Mouse (Mus musculus): ENCODE results near the gene Cd96.
A peak's percentile ranks its signal among the peaks of the same experiment; 100 is the strongest.
"Not testable (repeated sequence)": the region's sequence is repeated elsewhere in the genome, so short reads cannot be mapped to it uniquely, and the experiment has no call there.

The Cd96 gene

DNA sequence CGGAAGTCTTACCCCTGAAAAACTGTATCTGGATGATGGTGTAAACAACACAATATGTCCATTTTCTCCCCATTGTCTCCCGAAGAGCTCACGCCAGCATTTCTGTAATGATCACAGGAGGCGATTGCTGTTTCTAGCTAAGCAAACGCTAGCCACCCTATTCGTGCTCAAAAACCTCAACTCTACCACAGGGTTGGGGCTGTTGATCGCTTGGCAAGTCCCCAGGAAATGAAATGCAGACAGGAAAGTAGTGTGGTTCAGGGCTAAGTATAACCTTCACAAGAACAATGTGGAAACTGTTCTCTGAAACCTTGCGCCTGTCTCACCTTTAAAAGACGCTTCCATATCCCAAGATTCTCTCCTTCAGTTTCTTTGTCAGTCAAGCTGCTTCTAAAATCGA is at the start of gene Cd96:
Gene Cd96, minus strand, starts transcription at position 232 of the 400 bp plus-strand sequence.
- no peak for DNase-seq (ENCODE audit: inconsistent age in 2 of 2, low spot score in 1 of 2)

DNA sequence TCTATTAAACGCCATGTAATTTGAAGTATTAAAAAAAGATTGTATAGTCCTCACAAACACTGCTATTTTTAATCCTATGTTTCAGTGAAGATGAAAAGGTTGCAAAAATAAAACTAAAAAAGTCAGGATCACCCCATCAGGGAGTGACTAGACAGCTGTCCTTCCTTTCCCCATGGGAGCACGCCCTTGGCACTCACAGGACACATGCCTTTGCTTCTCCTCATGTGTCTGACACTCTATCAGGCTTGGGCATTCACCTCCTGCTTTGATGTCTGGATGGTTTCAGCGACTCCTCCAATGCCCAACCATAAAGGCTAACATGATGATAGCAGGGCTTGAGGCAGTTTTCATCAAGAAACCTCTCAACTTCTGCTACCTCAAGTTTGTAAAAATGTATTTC is 46.9 kb upstream of the Cd96 start:
- DNase-seq (ENCODE audit: inconsistent age in 2 of 2, low spot score in 1 of 2): no peak

DNA sequence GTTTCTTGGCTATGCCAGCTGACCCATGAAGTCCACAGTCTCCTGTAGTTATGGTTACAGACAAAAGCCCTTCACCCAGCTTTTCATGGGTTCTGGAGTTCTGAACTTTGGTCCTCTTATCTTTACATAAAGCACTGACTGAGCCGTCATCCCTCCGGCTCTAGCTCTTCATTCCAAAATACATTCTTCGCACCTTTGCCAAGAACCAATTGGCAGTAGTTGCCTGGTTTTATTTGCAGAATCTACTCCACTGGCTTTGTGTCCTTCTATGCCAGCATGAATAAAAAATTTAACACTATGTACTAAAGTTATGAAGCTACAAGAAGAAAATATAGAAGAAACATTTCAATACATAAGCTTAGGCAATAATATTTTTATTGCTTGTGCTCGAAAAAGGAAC is 45.3 kb upstream of the Cd96 start:
- DNase-seq (ENCODE audit: inconsistent age in 2 of 2, low spot score in 1 of 2): no peak

- DNase-seq (ENCODE audit: inconsistent age in 2 of 2, low spot score in 1 of 2): not testable (repeated sequence)
Observed at GRCm38 (mm10) chr16:46154832-46155231, 34.8 kb upstream of the Cd96 start, which contains the start of gene Gm4737. Gm4737 (minus strand) TSS chr16:46155077.

DNA sequence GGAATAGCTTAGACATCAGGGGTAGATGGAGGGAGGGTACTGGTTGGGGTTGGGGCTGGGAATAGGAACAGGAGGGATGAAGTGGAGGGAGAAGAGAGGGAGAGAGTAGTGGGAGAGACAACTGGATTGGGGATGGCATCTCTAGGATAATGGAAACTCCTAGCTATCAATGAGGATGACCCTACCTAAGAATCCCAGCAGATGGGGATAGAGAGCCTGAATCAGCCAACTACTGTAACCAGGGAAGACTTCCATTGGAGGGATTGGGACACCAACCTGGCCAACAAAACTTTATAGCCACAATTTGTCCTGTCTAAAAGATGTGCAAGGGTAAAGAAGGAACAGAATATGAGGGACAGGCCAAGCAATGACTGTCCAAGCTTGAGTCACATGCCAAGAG is 31.1 kb upstream of the Cd96 start:
- DNase-seq (ENCODE audit: inconsistent age in 2 of 2, low spot score in 1 of 2): peak in 1 of 2 experiments; percentile 31

GRCm38 (mm10) chr16:46148661-46149341 is 28.8 kb upstream of the Cd96 start:
- no peak for DNase-seq (ENCODE audit: inconsistent age in 2 of 2, low spot score in 1 of 2)

DNA sequence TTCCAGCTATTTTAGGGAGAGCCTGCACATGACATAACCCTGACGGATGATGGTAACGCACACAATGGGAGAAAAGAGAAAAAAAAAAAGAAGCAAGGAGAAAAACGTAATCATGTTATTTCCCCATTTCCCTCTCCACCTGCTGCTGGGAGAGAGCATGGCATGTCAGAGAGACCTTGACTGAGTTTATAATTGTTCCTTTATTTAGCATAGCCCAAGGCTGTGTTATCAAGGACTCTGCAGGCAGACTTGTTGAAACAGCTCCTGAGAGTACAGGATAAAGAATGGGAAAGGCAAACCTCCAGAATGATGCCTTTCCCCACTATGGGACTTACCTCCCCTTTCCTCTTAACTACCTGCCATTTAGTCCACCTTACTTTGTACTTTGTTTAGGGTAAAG is 26.9 kb upstream of the Cd96 start:
- peak; percentile 7 to 54 for DNase-seq (ENCODE audit: inconsistent age in 2 of 2, low spot score in 1 of 2)

GRCm38 (mm10) chr16:46122238-46122637 is 2.2 kb upstream of the Cd96 start:
- no peak for DNase-seq (ENCODE audit: inconsistent age in 2 of 2, low spot score in 1 of 2)

- peak; percentile 19 to 64 for DNase-seq (ENCODE audit: inconsistent age in 2 of 2, low spot score in 1 of 2)
Observed at GRCm38 (mm10) chr16:46121420-46121819, 1.4 kb upstream of the Cd96 start.

GRCm38 (mm10) chr16:46120607-46121006 is 556 bp upstream of the Cd96 start:
- DNase-seq (ENCODE audit: inconsistent age in 2 of 2, low spot score in 1 of 2): no peak

DNA sequence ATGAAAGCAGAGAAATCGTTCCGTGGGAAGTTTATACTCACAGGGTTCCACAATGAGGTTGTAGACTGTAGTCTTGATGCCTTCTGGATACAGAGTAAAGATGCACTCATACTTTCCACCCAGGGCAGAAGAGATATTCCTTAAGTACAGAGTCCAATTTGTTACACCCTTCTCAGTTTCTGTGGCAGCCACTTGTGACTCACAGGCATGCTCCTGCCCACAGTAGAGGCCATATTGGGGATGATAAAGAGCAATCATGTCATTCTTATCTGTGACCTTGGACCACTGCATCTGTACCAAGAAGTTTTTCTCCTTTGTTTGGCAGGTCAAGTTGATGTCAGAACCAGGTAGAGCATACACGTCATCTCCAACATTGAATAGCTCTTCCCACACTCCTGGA is 2.4 kb downstream of the Cd96 start:
- DNase-seq (ENCODE audit: inconsistent age in 2 of 2, low spot score in 1 of 2): no peak

- no peak for DNase-seq (ENCODE audit: inconsistent age in 2 of 2, low spot score in 1 of 2)
Observed at GRCm38 (mm10) chr16:46114727-46115126, 5.3 kb downstream of the Cd96 start.

DNA sequence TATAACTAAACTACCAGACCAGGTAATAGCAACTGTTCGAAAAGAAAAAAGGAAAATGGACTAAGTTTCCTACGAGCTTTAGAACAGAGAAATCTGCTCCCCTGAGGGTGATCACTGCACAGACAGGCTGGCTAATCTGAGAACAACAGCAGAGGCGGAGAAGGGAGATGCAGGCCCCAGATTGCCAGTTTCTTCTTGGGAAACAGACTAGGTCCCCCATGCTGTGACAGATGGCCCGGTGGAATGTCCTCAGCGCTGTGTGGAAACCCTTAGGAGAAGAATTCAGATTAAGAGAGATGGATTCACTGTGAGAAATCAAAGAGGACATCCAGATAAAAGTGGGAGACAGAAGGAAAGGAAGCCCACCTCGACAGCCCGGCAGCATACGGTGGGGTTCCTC is 10.5 kb downstream of the Cd96 start:
- no peak for DNase-seq (ENCODE audit: inconsistent age in 2 of 2, low spot score in 1 of 2)

- no peak for DNase-seq (ENCODE audit: inconsistent age in 2 of 2, low spot score in 1 of 2)
Observed at GRCm38 (mm10) chr16:46107431-46107830, 12.6 kb downstream of the Cd96 start.

DNA sequence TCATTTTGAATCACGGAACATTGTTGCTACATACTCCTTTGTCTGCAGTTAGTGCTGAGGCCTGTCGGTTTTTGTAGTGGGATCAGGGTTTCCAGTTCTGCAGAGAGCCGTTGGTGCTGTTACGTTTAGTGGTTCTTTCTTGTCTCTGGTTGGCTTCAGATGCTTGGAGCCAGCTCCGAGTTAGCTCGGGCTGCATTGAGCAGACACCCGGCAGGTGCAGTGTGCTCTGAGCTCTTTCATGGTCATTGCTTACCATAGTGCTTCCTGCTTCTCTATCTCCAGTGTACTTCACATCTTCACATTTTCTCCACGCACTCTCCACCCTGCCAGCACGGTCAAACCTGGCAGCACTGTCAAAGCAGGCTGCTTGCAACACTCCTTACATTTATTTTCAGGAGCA is 15.6 kb downstream of the Cd96 start:
- no peak for DNase-seq (ENCODE audit: inconsistent age in 2 of 2, low spot score in 1 of 2)

DNA sequence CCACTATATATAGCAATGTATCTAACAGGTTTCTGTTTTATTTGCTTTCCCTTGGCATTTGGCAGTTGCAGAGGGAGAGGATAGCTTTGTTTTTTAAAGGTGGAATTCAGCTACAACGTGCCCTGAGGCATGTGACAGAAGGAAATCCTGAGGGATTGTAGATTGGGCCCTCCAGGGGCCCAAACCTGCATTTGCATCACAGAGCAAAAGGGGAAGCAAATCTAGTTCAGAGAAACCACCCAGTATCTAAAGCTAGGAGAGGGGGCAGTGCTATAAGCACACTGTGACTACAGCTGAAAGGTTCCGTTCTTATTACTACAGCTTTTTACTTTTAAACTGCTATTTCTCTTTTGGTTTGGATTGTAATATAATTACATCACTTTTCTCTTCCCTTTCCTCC is 18.3 kb downstream of the Cd96 start:
- DNase-seq (ENCODE audit: inconsistent age in 2 of 2, low spot score in 1 of 2): no peak

- peak in 1 of 2 experiments; percentile 47 for DNase-seq (ENCODE audit: inconsistent age in 2 of 2, low spot score in 1 of 2)
Observed at GRCm38 (mm10) chr16:46100286-46100685, 19.8 kb downstream of the Cd96 start.

DNA sequence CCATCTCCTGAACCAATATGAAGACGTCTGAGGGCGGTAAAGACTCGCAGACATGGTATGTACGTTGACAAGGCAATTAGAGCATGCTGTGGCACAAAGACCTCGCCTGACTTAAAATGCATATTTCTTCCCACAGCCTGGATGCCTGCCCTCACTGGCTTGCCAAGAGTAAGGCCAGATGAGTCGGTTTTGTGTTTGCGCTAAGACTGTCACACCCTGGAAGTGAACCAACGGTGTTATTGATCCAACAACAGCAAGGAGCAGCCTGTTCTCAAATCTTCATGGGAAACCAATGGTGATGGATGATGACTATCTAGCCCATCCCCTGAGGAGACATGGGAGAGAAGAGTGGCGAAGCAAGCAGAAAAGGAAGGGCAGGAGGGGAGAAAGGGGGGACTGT is 22.6 kb downstream of the Cd96 start:
- no peak for DNase-seq (ENCODE audit: inconsistent age in 2 of 2, low spot score in 1 of 2)

DNA sequence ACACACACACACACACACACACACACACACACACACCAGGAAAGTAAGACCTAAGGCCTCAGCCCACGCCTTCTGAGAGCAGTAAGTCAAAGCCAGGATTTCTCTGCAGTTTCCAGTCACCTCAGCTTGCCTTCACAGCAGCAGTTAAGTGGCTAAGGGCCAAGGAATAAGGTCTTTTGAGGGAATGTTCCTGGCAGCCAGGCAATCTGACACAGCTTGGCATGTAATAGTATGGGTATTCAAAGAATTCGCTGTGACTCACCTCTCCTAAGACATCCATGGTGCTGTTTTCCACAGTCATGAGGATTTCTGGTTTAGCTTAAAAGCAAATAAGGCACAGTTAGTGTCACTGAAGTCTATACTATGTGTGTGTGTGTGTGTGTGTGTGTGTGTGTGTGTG is 25.6 kb downstream of the Cd96 start:
- peak; percentile 57 to 85 for DNase-seq (ENCODE audit: inconsistent age in 2 of 2, low spot score in 1 of 2)

DNA sequence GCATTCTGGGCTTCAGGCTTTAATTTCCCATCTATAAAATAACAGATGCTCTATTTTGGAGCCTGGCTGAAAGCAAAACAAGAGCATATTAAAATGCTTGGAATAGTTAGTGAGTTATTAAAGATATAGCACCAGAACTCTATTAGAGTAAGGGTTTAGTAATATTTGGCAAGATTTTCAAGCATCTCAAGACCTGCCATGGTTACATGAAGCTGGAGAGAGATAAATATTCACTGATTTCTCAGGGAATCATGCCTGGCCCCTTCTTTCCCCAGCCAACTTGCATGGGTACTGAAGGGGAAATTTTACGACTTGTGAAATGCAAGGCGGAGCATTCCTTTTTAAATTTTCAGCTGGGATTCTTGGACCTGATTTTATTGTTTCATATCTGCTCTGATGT is 27.1 kb downstream of the Cd96 start:
- no peak for DNase-seq (ENCODE audit: inconsistent age in 2 of 2, low spot score in 1 of 2)

DNA sequence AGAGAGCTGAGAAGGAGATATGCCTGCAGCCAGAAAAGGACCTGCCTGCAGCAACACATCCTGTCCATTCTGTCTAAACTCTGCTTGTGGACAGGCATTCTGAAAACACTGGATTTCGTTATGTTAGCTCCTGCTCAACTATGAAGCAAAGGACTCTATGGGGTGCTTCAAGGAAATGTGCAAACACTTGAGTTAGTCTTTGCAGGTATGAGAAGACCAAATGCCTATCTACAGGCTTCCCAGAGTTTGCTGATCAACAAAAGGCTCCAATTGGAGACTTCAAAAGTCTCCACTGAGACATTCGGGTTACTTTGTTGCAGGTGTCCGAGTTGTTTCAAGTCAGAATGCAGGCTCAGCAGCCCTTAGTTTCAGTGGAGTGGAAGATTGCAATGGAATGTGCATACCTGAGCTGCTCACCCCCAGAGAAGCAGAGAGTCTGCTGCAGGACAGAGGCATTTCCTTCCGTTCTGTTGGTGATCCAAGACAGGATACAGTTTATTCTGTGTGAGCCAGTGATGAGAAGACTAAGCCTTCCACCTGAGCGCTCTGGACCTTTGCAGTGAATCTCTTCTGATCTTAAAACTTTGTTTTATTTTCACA is 33.1 kb downstream of the Cd96 start:
- no peak for DNase-seq (ENCODE audit: inconsistent age in 2 of 2, low spot score in 1 of 2)

DNA sequence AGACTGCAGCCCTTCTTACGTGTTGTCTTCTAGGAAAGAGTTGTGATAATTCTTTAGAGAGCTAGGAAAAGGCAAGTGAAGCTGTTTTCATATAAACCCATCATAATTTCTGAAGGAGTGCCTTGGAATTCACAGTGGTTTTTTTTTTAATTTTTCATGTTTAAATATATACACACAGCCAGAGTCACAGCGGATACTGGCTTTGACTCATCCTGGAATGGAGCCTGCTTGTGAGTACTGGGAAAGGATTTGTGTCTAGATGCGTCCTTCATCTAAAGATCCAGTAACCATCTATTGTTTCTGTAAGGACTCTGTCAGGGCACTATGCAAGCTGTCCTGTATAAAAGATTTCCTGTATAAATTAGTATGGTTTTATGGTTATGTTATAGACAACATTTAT is 52.1 kb downstream of the Cd96 start:
- no peak for DNase-seq (ENCODE audit: inconsistent age in 2 of 2, low spot score in 1 of 2)

DNA sequence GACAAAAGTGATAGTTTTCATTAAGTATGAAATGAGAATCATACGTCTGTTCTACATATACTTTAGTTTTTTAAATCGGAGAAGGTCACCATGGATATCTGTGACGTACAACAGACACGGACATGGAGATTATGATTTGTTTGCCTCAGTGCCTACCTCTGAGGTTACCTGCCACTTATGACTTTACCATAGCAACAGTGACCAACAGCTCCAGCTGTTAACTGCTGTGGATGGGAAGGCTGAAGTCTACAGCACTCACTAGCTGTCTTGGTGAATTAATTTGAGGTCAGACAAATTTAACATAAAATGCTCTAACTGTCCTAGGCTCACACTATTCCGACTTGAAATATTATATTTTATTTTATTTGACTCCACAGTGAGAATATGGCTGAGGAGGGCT is 56.8 kb downstream of the Cd96 start:
- DNase-seq (ENCODE audit: inconsistent age in 2 of 2, low spot score in 1 of 2): no peak
